ENCODE assay signal across 8 mouse cellular contexts in genomic region chr17:35163326-35164081, GRCm38 (mm10). TPM values are rescaled to one million over a fixed set of nuclear protein-coding genes. Genes with fewer than 3 reads are reported as not detected.
DNase-seq lines count a peak whose midpoint lies in the region; ATAC-seq and TF ChIP-seq lines count a peak whose summit lies in the region.

No protein-coding gene starts in this region.

- peak overlapping the region; percentile 92 for H3K4me2 ChIP-seq in limb, embryonic 12.5 days
- H3K4me2 ChIP-seq in stomach, embryonic 16.5 days (ENCODE audit: low read depth, low read length), result peak overlapping the region; percentile 95

- no peaks in the 10 kb centered on the region for H3K9me3 ChIP-seq in limb, embryonic 12.5 days
- no peaks in the 10 kb centered on the region for H3K9me3 ChIP-seq in stomach, embryonic 16.5 days (replicated peaks; ENCODE audit: control insufficient read depth, low read length)

- 16% methylated on average over 8 of the region's 8 CpGs for WGBS in limb, embryonic 12.5 days
- 7% methylated on average over 8 of the region's 8 CpGs for WGBS in stomach, embryonic 16.5 days

- H3K9ac ChIP-seq in limb, embryonic 12.5 days (replicated peaks), result peak overlapping the region; percentile 100
- H3K9ac ChIP-seq in stomach, embryonic 16.5 days (ENCODE audit: low read length), result peak overlapping the region; percentile 100

- H3K4me3 ChIP-seq in testis, adult 2 months (ENCODE audit: control insufficient read depth, low read depth, low read length), result peak overlapping the region; percentile 94
- H3K4me3 ChIP-seq in limb, embryonic 12.5 days (replicated peaks), result peak overlapping the region; percentile 99
- H3K4me3 ChIP-seq in stomach, embryonic 16.5 days (replicated peaks; ENCODE audit: low read length), result peak overlapping the region; percentile 99

- H3K27ac ChIP-seq in testis, adult 2 months (ENCODE audit: control insufficient read depth, insufficient read depth, low read depth, low read length), result peak overlapping the region; percentile 99
- H3K27ac ChIP-seq in limb, embryonic 12.5 days, result peak overlapping the region; percentile 98
- peak overlapping the region; percentile 96 for H3K27ac ChIP-seq in stomach, embryonic 16.5 days (ENCODE audit: low read length)

- no peak for TF ChIP-seq POLR2A in testis, adult 2 months (IDR thresholded peaks at IDR 0.05; ENCODE audit: control insufficient read depth, low read depth, low read length)

- ATAC-seq in limb, embryonic 12.5 days (ENCODE audit: insufficient number of reproducible peaks, insufficient read depth, low FRiP score, low TSS enrichment, low read depth), result no peak
- ATAC-seq in stomach, embryonic 16.5 days (ENCODE audit: insufficient read depth, low FRiP score), result no peak

- H3K36me3 ChIP-seq in testis, adult 2 months (ENCODE audit: control insufficient read depth, insufficient read depth, low read length), result peaks cover 10% of the 10 kb centered on the region
- H3K36me3 ChIP-seq in limb, embryonic 12.5 days, result peaks cover 43% of the 10 kb centered on the region
- peaks cover 30% of the 10 kb centered on the region for H3K36me3 ChIP-seq in stomach, embryonic 16.5 days (ENCODE audit: control insufficient read depth, insufficient read depth, low read length)

- H3K4me1 ChIP-seq in testis, adult 2 months (ENCODE audit: control insufficient read depth, insufficient read depth, low read length), result peaks cover 4% of the 10 kb centered on the region
- peaks cover 22% of the 10 kb centered on the region for H3K4me1 ChIP-seq in limb, embryonic 12.5 days (replicated peaks)
- peaks cover 25% of the 10 kb centered on the region for H3K4me1 ChIP-seq in stomach, embryonic 16.5 days (ENCODE audit: control insufficient read depth, insufficient read depth, low read length)

- DNase-seq in cerebellum, adult 8-10 months, result peak; percentile 38
- no peak for DNase-seq in cerebellum, postnatal 36 days
- no peak for DNase-seq in testis, postnatal 14 days (ENCODE audit: low spot score)
- no peak for DNase-seq in adrenal gland, adult 2 months
- no peak for DNase-seq in adrenal gland, postnatal 36 days

- TF ChIP-seq CTCF in testis, adult 2 months (IDR thresholded peaks at IDR 0.05; ENCODE audit: control insufficient read depth, insufficient read depth, insufficient replicate concordance, low read depth, low read length), result no peak

- H3K27me3 ChIP-seq in testis, adult 2 months (ENCODE audit: control insufficient read depth, insufficient read depth, low read length), result no peaks in the 10 kb centered on the region
- no peaks in the 10 kb centered on the region for H3K27me3 ChIP-seq in limb, embryonic 12.5 days
- H3K27me3 ChIP-seq in stomach, embryonic 16.5 days (ENCODE audit: control insufficient read depth, insufficient read depth, low read length), result no peaks in the 10 kb centered on the region

RNA-seq across cellular contexts. Expression of gene Prrc2a, which starts 1.2 kb away (rescaled TPM):
- polyA plus RNA-seq in testis, adult 2 months (2012; rRNA removed), result 515 and 563 TPM in 2 replicates
- polyA plus RNA-seq in limb, embryonic 12.5 days (2016; fragmentation: Nextera tagmentation; extraction: Ambion mirVana), result 212 and 231 TPM in 2 replicates
- 111 and 125 TPM in 2 replicates for polyA plus RNA-seq in stomach, embryonic 16.5 days (2015; fragmentation: Nextera tagmentation; extraction: Ambion mirVana)
- total RNA-seq in adrenal gland, adult 2 months (2021), result 100 to 1,000 TPM; 205 to 258 TPM
- polyA plus RNA-seq in adrenal gland, adult 2 months (2012; rRNA removed), result 598 and 625 TPM in 2 replicates
- 100 to 1,000 TPM; 212 to 261 TPM for total RNA-seq in adrenal gland, postnatal 36 days (2021)

RNA-seq across cellular contexts. Expression of gene Aif1, which starts 12.4 kb away (rescaled TPM):
- 435 and 444 TPM in 2 replicates for polyA plus RNA-seq in testis, adult 2 months (2012; rRNA removed)
- polyA plus RNA-seq in limb, embryonic 12.5 days (2016; fragmentation: Nextera tagmentation; extraction: Ambion mirVana), result 4.7 and 4.9 TPM in 2 replicates
- polyA plus RNA-seq in stomach, embryonic 16.5 days (2015; fragmentation: Nextera tagmentation; extraction: Ambion mirVana), result 19.9 and 20.2 TPM in 2 replicates
- 1 to 10 TPM; 3.4 to 6.4 TPM for total RNA-seq in adrenal gland, adult 2 months (2021)
- 0.30 and 0.46 TPM in 2 replicates for polyA plus RNA-seq in adrenal gland, adult 2 months (2012; rRNA removed)
- 1 to 10 TPM; 3.8 to 4.4 TPM for total RNA-seq in adrenal gland, postnatal 36 days (2021)

RNA-seq across cellular contexts. Expression of gene Lst1, which starts 24.7 kb away (rescaled TPM):
- 0.65 and 1.3 TPM in 2 replicates for polyA plus RNA-seq in testis, adult 2 months (2012; rRNA removed)
- 5.6 and 6.0 TPM in 2 replicates for polyA plus RNA-seq in limb, embryonic 12.5 days (2016; fragmentation: Nextera tagmentation; extraction: Ambion mirVana)
- polyA plus RNA-seq in stomach, embryonic 16.5 days (2015; fragmentation: Nextera tagmentation; extraction: Ambion mirVana), result 28.1 and 29.9 TPM in 2 replicates
- 1 to 10 TPM; 5.0 to 7.6 TPM for total RNA-seq in adrenal gland, adult 2 months (2021)
- 3.6 and 4.6 TPM in 2 replicates for polyA plus RNA-seq in adrenal gland, adult 2 months (2012; rRNA removed)
- 1 to 10 TPM; 4.4 to 4.8 TPM for total RNA-seq in adrenal gland, postnatal 36 days (2021)

RNA-seq across cellular contexts. Expression of gene Bag6, which starts 28.5 kb away (rescaled TPM):
- 709 and 791 TPM in 2 replicates for polyA plus RNA-seq in testis, adult 2 months (2012; rRNA removed)
- polyA plus RNA-seq in limb, embryonic 12.5 days (2016; fragmentation: Nextera tagmentation; extraction: Ambion mirVana), result 70.4 TPM in 2 replicates
- polyA plus RNA-seq in stomach, embryonic 16.5 days (2015; fragmentation: Nextera tagmentation; extraction: Ambion mirVana), result 41.2 and 48.4 TPM in 2 replicates
- total RNA-seq in adrenal gland, adult 2 months (2021), result 100 to 1,000 TPM; 389 to 403 TPM
- 433 and 470 TPM in 2 replicates for polyA plus RNA-seq in adrenal gland, adult 2 months (2012; rRNA removed)
- total RNA-seq in adrenal gland, postnatal 36 days (2021), result 100 to 1,000 TPM; 372 to 389 TPM

RNA-seq across cellular contexts. Expression of gene Ltb, which starts 30.7 kb away (rescaled TPM):
- polyA plus RNA-seq in testis, adult 2 months (2012; rRNA removed), result 0.86 and 0.87 TPM in 2 replicates
- 0.49 and 0.64 TPM in 2 replicates for polyA plus RNA-seq in limb, embryonic 12.5 days (2016; fragmentation: Nextera tagmentation; extraction: Ambion mirVana)
- 2.0 TPM in 2 replicates for polyA plus RNA-seq in stomach, embryonic 16.5 days (2015; fragmentation: Nextera tagmentation; extraction: Ambion mirVana)
- 1 to 10 TPM; 1.8 to 7.7 TPM for total RNA-seq in adrenal gland, adult 2 months (2021)
- 5.8 and 8.5 TPM in 2 replicates for polyA plus RNA-seq in adrenal gland, adult 2 months (2012; rRNA removed)
- 1 to 10 TPM in 1 of 2 experiments, under 1 TPM in 1; 0.89 to 6.6 TPM for total RNA-seq in adrenal gland, postnatal 36 days (2021)

Comparison
In these comparisons a context has a peak if more than half of its experiments do, and no peak if none do; other contexts are left out.
1. RNA of gene Aif1, which starts 12.4 kb away (polyA plus RNA-seq): 435 to 444 TPM in testis, adult 2 months; 19.9 to 20.2 TPM in stomach, embryonic 16.5 days, 4.7 to 4.9 TPM in limb, embryonic 12.5 days and 0.30 to 0.46 TPM in adrenal gland, adult 2 months; every median in the first group is over 10 times any median in the second.
2. Peak in every context shown above with its lines, with median percentiles within 50 percentile points of each other: H3K27ac ChIP-seq and H3K4me3 ChIP-seq.